11 mouse cellular contexts compared by ENCODE assay signal in genomic region chr13:92960031-92960430, GRCm38 (mm10).
A peak's percentile ranks its signal among the peaks of the same experiment; 100 is the strongest.
DNase-seq lines count a peak whose midpoint lies in the region; ATAC-seq and TF ChIP-seq lines count a peak whose summit lies in the region.
"Had no signal": no experiment of that assay in that cellular context is flagged by ENCODE, and none has a peak within 500 bp of the region (broad histone marks: within the 10 kb centered on the region; RNA-seq: fewer than 3 reads in every experiment).

No protein-coding gene starts in this region.

- H3K4me3 ChIP-seq in forebrain, embryonic 13.5 days: no peak overlapping the region
- H3K4me3 ChIP-seq in forebrain, embryonic 11.5 days (ENCODE audit: low read depth, low read length): no peak overlapping the region
- H3K4me3 ChIP-seq in MEL (ENCODE audit: control insufficient read depth in 1 of 2, insufficient read depth in 1 of 2, low read depth in 2 of 2, low read length in 2 of 2): no peak overlapping the region
- no peak overlapping the region for H3K4me3 ChIP-seq in heart, embryonic 13.5 days

- ATAC-seq in forebrain, embryonic 13.5 days: peak; percentile 58; the same call in 1 of the 2 replicates
- ATAC-seq in forebrain, embryonic 11.5 days (replicated peaks; ENCODE audit: low FRiP score): no peak
- ATAC-seq in heart, embryonic 13.5 days (ENCODE audit: extremely low read depth, insufficient number of reproducible peaks, low FRiP score, low TSS enrichment): no peak; the same call in 1 of the 2 replicates

- intact Hi-C loops in left cerebral cortex, postnatal 36 days (cut with DNase I): no loop called here

- no peak overlapping the region for H3K27ac ChIP-seq in forebrain, embryonic 13.5 days
- no peak overlapping the region for H3K27ac ChIP-seq in forebrain, embryonic 11.5 days (ENCODE audit: low read depth, low read length)
- no peak overlapping the region for H3K27ac ChIP-seq in MEL (ENCODE audit: control insufficient read depth, low read depth, low read length)
- H3K27ac ChIP-seq in heart, embryonic 13.5 days (replicated peaks): peak overlapping the region; percentile 29
- H3K27ac ChIP-seq: macrophage had no signal

- TF ChIP-seq POLR2A in MEL (IDR thresholded peaks at IDR 0.05; ENCODE audit: control insufficient read depth in 1 of 2, insufficient read depth in 1 of 2, low read depth in 1 of 2, low read length in 2 of 2, poor library complexity in 1 of 2): no peak

- H3K36me3 ChIP-seq in forebrain, embryonic 13.5 days (ENCODE audit: poor library complexity, severe bottlenecking): no peaks in the 10 kb centered on the region
- no peaks in the 10 kb centered on the region for H3K36me3 ChIP-seq in forebrain, embryonic 11.5 days (ENCODE audit: control insufficient read depth, insufficient read depth, low read length)
- H3K36me3 ChIP-seq in MEL (ENCODE audit: control insufficient read depth in 1 of 2, insufficient read depth in 2 of 2, low read length in 2 of 2): peaks cover 0 to 13% of the 10 kb centered on the region in 2 experiments; a peak in 2 of 4 replicates
- H3K36me3 ChIP-seq in heart, embryonic 13.5 days: no peaks in the 10 kb centered on the region

- no peaks in the 10 kb centered on the region for H3K27me3 ChIP-seq in forebrain, embryonic 13.5 days
- no peaks in the 10 kb centered on the region for H3K27me3 ChIP-seq in forebrain, embryonic 11.5 days (ENCODE audit: control insufficient read depth, insufficient read depth, low read length)
- no peaks in the 10 kb centered on the region for H3K27me3 ChIP-seq in MEL (ENCODE audit: control insufficient read depth in 1 of 2, insufficient read depth in 2 of 2, low read length in 2 of 2)
- no peaks in the 10 kb centered on the region; the same call in 1 of the 2 replicates for H3K27me3 ChIP-seq in heart, embryonic 13.5 days (replicated peaks)

- no peak for TF ChIP-seq RAD21 in MEL (IDR thresholded peaks at IDR 0.05; ENCODE audit: low read depth, low read length)

- no peak for TF ChIP-seq EP300 in MEL (IDR thresholded peaks at IDR 0.05; ENCODE audit: low read depth in 1 of 2, low read length in 2 of 2)

- no peak for TF ChIP-seq CTCF in MEL (IDR thresholded peaks at IDR 0.05 in 2 of 3, conservative IDR thresholded peaks at IDR 0.05 in 1 of 3; ENCODE audit: control insufficient read depth in 1 of 3, insufficient read depth in 1 of 3, low read depth in 2 of 3, low read length in 3 of 3, poor library complexity in 1 of 3, severe bottlenecking in 1 of 3)

- H3K9ac ChIP-seq in forebrain, embryonic 13.5 days: no peak overlapping the region
- no peak overlapping the region for H3K9ac ChIP-seq in forebrain, embryonic 11.5 days (ENCODE audit: low read length)
- H3K9ac ChIP-seq in MEL (ENCODE audit: control insufficient read depth, low read depth, low read length, poor library complexity, severe bottlenecking): no peak overlapping the region
- no peak overlapping the region for H3K9ac ChIP-seq in heart, embryonic 13.5 days

- no peak overlapping the region for H3K4me2 ChIP-seq in forebrain, embryonic 13.5 days
- no peak overlapping the region for H3K4me2 ChIP-seq in forebrain, embryonic 11.5 days (ENCODE audit: low read depth, low read length, severe bottlenecking)
- H3K4me2 ChIP-seq in heart, embryonic 13.5 days: no peak overlapping the region

- H3K9me3 ChIP-seq in forebrain, embryonic 13.5 days (replicated peaks): no peaks in the 10 kb centered on the region
- H3K9me3 ChIP-seq in forebrain, embryonic 11.5 days (ENCODE audit: control insufficient read depth, low read length): no peaks in the 10 kb centered on the region
- no peaks in the 10 kb centered on the region for H3K9me3 ChIP-seq in MEL (replicated peaks; ENCODE audit: insufficient read depth, low read length)
- no peaks in the 10 kb centered on the region for H3K9me3 ChIP-seq in heart, embryonic 13.5 days

- DNase-seq in forebrain, embryonic 11.5 days (ENCODE audit: low spot score): no peak
- peak; percentile 46 for DNase-seq in MEL (ENCODE audit: low read depth, low spot score)
- DNase-seq in left cerebral cortex, postnatal 36 days (ENCODE audit: low spot score in 2 of 2): peak; percentile 35 to 57
- no peak for DNase-seq in liver
- no peak for DNase-seq in cerebellum, postnatal 25 days
- DNase-seq in thymus, postnatal 36 days: no peak
- DNase-seq: gastrocnemius, postnatal 25 days; retina, postnatal 1 day had no signal

- H3K79me2 ChIP-seq in MEL (ENCODE audit: control insufficient read depth, insufficient read depth, low read length, poor library complexity): no peaks in the 10 kb centered on the region

- no peaks in the 10 kb centered on the region for H3K4me1 ChIP-seq in forebrain, embryonic 13.5 days
- no peaks in the 10 kb centered on the region for H3K4me1 ChIP-seq in forebrain, embryonic 11.5 days (replicated peaks; ENCODE audit: control insufficient read depth, insufficient read depth, low read length)
- H3K4me1 ChIP-seq in MEL (ENCODE audit: control insufficient read depth in 1 of 2, insufficient read depth in 2 of 2, low read length in 2 of 2): peaks cover 2 to 12% of the 10 kb centered on the region in 2 experiments; a peak in 2 of 4 replicates
- peaks cover 15% of the 10 kb centered on the region for H3K4me1 ChIP-seq in heart, embryonic 13.5 days

- 59% methylated on average over 4 of the region's 4 CpGs for WGBS in forebrain, embryonic 13.5 days
- WGBS in forebrain, embryonic 11.5 days: 69% methylated on average over 4 of the region's 4 CpGs
- WGBS in heart, embryonic 13.5 days: 20% methylated on average over 4 of the region's 4 CpGs

TF ChIP-seq in MEL, 35 proteins besides CTCF, POLR2A, EP300 and RAD21:
- TF ChIP-seq BHLHE40 (IDR thresholded peaks at IDR 0.05; ENCODE audit: borderline replicate concordance, low read depth, low read length) (no peak), NELFE (IDR thresholded peaks at IDR 0.05; ENCODE audit: low read depth, low read length) (no peak), SIN3A (IDR thresholded peaks at IDR 0.05; ENCODE audit: low read length) (no peak), CHD2 (IDR thresholded peaks at IDR 0.05; ENCODE audit: low read length) (no peak), CHD1 (IDR thresholded peaks at IDR 0.05; ENCODE audit: low read depth, low read length) (no peak), ZNF384 (IDR thresholded peaks at IDR 0.05; ENCODE audit: low read depth, low read length) (no peak), ZC3H11A (IDR thresholded peaks at IDR 0.05; ENCODE audit: low read depth, low read length) (no peak), MAFK (IDR thresholded peaks at IDR 0.05; ENCODE audit: borderline replicate concordance, low read depth, low read length) (no peak), POLR2AphosphoS2 (IDR thresholded peaks at IDR 0.05; ENCODE audit: low read length) (no peak), RCOR1 (IDR thresholded peaks at IDR 0.05; ENCODE audit: low read depth, low read length) (no peak), POLR2AphosphoS5 (IDR thresholded peaks at IDR 0.05; ENCODE audit: borderline replicate concordance, low read depth, low read length) (no peak), JUND (IDR thresholded peaks at IDR 0.05; ENCODE audit: low read depth, low read length) (no peak), KAT2A (conservative IDR thresholded peaks at IDR 0.05; ENCODE audit: low read depth, low read length) (no peak), MAZ (IDR thresholded peaks at IDR 0.05; ENCODE audit: low read depth, low read length) (no peak), E2F4 (IDR thresholded peaks at IDR 0.05; ENCODE audit: borderline replicate concordance, low read depth, low read length) (no peak), USF2 (IDR thresholded peaks at IDR 0.05; ENCODE audit: borderline replicate concordance in 1 of 2, insufficient read depth in 1 of 2, low read depth in 1 of 2, low read length in 2 of 2) (no peak), MXI1 (IDR thresholded peaks at IDR 0.05; ENCODE audit: low read depth, low read length) (no peak), ELF1 (IDR thresholded peaks at IDR 0.05; ENCODE audit: low read depth, low read length) (no peak), ZMIZ1 (IDR thresholded peaks at IDR 0.05; ENCODE audit: low read depth, low read length) (no peak), ZKSCAN1 (IDR thresholded peaks at IDR 0.05; ENCODE audit: low read depth, low read length) (no peak)
TF ChIP-seq in MEL: peak in this region for 0.

Comparison
In these comparisons a context has a peak if more than half of its experiments do, and no peak if none do; other contexts are left out.
1. DNase-seq: peak in MEL (single experiment) and left cerebral cortex, postnatal 36 days (2 of 2); none in forebrain, embryonic 11.5 days (single experiment), liver (single experiment), cerebellum, postnatal 25 days (0 of 2) and thymus, postnatal 36 days (0 of 2).